Mouse (Mus musculus): ENCODE measurements around the gene Gm11444. TPM values are rescaled to one million over a fixed set of nuclear protein-coding genes. Genes with fewer than 3 reads are reported as not detected.

The Gm11444 gene
- polyA plus RNA-seq, 1 experiment from 2014 or later, result not detected

DNA sequence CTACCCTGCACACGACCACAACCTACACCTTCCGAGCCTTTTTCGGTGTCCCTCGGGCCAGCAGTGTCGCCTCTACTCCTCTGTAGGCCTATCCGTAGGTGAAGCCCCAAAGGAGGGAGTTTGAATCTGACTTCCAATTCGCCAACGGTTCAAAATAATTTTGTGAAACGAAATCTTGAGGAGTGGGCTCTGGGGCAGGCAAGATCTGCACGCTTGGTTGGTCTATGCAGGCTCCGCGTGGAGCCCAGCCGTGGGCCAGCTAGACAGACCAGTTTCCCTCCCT, 40.4 kb upstream of the Gm11444 start:
- Histone ChIP-seq H3K36me3 (ENCODE audit: control insufficient read depth, insufficient read depth, low read length) (no peaks in the 10 kb centered on the region), H3K27ac (ENCODE audit: low read depth, low read length) (no peak overlapping the region), H3K9ac (ENCODE audit: low read length) (no peak overlapping the region), H3K27me3 (ENCODE audit: control insufficient read depth, insufficient read depth, low read length) (peaks cover 87% of the 10 kb centered on the region), H3K4me3 (ENCODE audit: low read depth, low read length) (no peak overlapping the region), H3K4me1 (replicated peaks; ENCODE audit: control insufficient read depth, insufficient read depth, low read length) (peaks cover 17% of the 10 kb centered on the region), H3K4me2 (ENCODE audit: low read depth, low read length, severe bottlenecking) (no peak overlapping the region), H3K9me3 (ENCODE audit: control insufficient read depth, low read length) (no peaks in the 10 kb centered on the region)
- DNase-seq (ENCODE audit: low spot score) (no peak), ATAC-seq (replicated peaks; ENCODE audit: low FRiP score) (no peak)
- WGBS, result 2% methylated on average over 13 of the region's 13 CpGs

- no peak overlapping the region for H3K4me2 ChIP-seq (ENCODE audit: low read depth, low read length, severe bottlenecking)
Observed at GRCm38 (mm10) chr11:85889730-85890562, 39.8 kb upstream of the Gm11444 start.

DNA sequence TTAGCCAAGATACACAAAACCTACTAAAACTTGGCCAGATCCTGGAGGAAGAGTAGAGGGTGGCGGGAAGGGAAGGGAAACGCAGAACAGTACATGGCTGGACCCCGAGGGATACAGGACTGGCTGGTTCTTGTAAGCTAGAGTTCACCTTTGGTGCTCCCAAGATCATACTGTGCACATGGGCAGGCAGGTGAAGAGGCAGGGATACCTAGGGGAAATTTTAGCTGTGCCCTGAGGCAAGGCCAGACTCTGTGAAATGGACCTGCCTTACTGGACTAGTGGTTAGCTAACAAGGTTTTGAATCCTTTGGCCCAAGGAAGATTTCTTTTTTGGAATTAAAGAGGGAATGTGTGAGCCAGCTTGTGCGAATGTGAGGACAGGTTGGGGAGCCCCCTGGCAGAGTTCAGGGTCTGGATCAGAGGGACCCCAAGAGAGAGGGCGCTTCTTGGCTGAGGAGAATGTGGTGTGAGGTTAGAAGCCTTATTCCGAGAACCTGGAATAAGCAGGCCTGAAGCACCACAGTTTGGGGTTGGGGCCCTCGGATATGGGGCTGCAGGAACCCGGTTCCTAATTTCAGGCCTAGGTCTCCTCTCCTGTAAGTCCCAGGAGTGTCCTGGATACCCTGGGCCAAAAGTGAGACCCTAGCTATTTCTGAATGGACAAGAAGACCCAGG, 39.1 kb upstream of the Gm11444 start:
- Histone ChIP-seq H3K9ac (ENCODE audit: low read length) (no peak overlapping the region), H3K36me3 (ENCODE audit: control insufficient read depth, insufficient read depth, low read length) (no peaks in the 10 kb centered on the region), H3K27ac (ENCODE audit: low read depth, low read length) (no peak overlapping the region), H3K27me3 (ENCODE audit: control insufficient read depth, insufficient read depth, low read length) (peaks cover 86% of the 10 kb centered on the region), H3K4me3 (ENCODE audit: low read depth, low read length) (no peak overlapping the region), H3K9me3 (ENCODE audit: control insufficient read depth, low read length) (no peaks in the 10 kb centered on the region), H3K4me2 (ENCODE audit: low read depth, low read length, severe bottlenecking) (no peak overlapping the region), H3K4me1 (replicated peaks; ENCODE audit: control insufficient read depth, insufficient read depth, low read length) (peaks cover 13% of the 10 kb centered on the region)
- WGBS, result 10% methylated on average over 8 of the region's 8 CpGs
- DNase-seq (ENCODE audit: low spot score), result no peak
- ATAC-seq (replicated peaks; ENCODE audit: low FRiP score), result no peak

More at GRCm38 (mm10) chr11:85889730-85890562, 39.8 kb upstream of the Gm11444 start:
- ATAC-seq (replicated peaks; ENCODE audit: low FRiP score), result no peak
- Histone ChIP-seq H3K36me3 (ENCODE audit: control insufficient read depth, insufficient read depth, low read length) (no peaks in the 10 kb centered on the region), H3K9me3 (ENCODE audit: control insufficient read depth, low read length) (no peaks in the 10 kb centered on the region), H3K9ac (ENCODE audit: low read length) (no peak overlapping the region), H3K4me3 (ENCODE audit: low read depth, low read length) (no peak overlapping the region), H3K27ac (ENCODE audit: low read depth, low read length) (no peak overlapping the region), H3K27me3 (ENCODE audit: control insufficient read depth, insufficient read depth, low read length) (peaks cover 87% of the 10 kb centered on the region), H3K4me1 (replicated peaks; ENCODE audit: control insufficient read depth, insufficient read depth, low read length) (peaks cover 15% of the 10 kb centered on the region)
- no peak for DNase-seq (ENCODE audit: low spot score)
- WGBS, result under 1% methylated on average over 47 of the region's 47 CpGs

DNA sequence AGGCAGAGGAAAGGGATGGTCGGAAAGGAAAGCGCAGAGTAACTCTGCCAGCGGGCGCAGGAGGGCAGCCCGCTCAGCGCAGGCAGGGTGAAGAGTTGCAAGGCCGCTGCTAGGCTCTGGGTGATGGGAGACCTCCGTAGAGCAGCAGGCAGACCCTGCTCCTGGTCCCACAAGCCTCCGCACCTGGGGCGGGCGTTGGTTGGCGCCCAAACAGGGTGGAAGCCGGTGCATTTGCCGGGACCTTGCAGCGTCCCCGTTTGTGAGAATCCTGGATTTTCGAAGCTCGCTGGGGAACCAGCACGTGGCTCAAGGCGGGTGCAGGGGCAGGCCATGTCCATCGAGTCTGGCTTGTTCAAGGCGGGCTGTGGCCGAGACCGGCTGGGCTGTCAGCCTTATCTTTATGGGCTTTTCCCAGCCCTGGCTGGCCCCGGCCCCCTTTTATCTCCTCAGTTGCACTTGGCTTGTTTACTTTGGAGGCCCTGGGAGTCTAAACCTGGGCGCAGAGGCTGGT, 38.4 kb upstream of the Gm11444 start:
- no peak for ATAC-seq (replicated peaks; ENCODE audit: low FRiP score)
- Histone ChIP-seq H3K4me3 (ENCODE audit: low read depth, low read length) (no peak overlapping the region), H3K4me2 (ENCODE audit: low read depth, low read length, severe bottlenecking) (no peak overlapping the region), H3K27ac (ENCODE audit: low read depth, low read length) (no peak overlapping the region), H3K4me1 (replicated peaks; ENCODE audit: control insufficient read depth, insufficient read depth, low read length) (peaks cover 13% of the 10 kb centered on the region), H3K9me3 (ENCODE audit: control insufficient read depth, low read length) (no peaks in the 10 kb centered on the region), H3K27me3 (ENCODE audit: control insufficient read depth, insufficient read depth, low read length) (peaks cover 80% of the 10 kb centered on the region), H3K9ac (ENCODE audit: low read length) (no peak overlapping the region), H3K36me3 (ENCODE audit: control insufficient read depth, insufficient read depth, low read length) (no peaks in the 10 kb centered on the region)
- 3% methylated on average over 26 of the region's 26 CpGs for WGBS
- peak; percentile 66 for DNase-seq (ENCODE audit: low spot score)

DNA sequence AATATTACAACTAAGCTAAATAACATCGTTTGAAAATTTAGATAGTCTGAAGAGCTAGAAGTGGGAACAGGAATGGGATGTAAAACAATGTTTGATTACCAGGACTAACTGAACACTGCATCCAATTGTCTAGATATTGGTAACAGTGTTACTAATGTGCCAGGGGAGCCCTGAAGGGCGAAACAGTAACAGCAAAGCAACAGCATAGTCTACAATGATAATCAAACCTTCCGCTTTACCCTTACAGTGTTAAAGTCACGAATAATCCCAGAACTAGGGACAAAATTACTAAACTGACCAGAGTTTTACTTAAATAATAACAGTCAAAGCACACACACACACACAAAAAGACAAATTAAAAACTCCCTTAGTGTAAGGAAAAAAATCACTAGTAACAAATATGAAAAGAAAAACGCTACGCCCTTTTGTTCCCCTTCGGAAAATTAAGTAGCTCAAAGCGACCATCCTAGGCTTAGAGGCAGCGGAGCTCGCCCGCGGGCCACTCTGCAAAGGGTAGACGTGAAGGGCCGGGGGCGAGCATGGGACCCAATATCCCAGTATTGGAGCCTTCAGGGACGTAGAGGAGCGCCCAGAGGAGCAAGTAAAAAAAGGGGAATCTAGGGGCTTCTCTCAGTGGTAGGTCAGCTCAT, 37.8 kb upstream of the Gm11444 start:
- WGBS, result 1% methylated on average over 17 of the region's 17 CpGs
- ATAC-seq (replicated peaks; ENCODE audit: low FRiP score), result no peak
- no peak overlapping the region for H3K9ac ChIP-seq (ENCODE audit: low read length)
- H3K4me2 ChIP-seq (ENCODE audit: low read depth, low read length, severe bottlenecking), result no peak overlapping the region
- DNase-seq (ENCODE audit: low spot score), result no peak
- H3K4me3 ChIP-seq (ENCODE audit: low read depth, low read length), result no peak overlapping the region
- no peak overlapping the region for H3K27ac ChIP-seq (ENCODE audit: low read depth, low read length)
- H3K27me3 ChIP-seq (ENCODE audit: control insufficient read depth, insufficient read depth, low read length), result peaks cover 75% of the 10 kb centered on the region
- peaks cover 13% of the 10 kb centered on the region for H3K4me1 ChIP-seq (replicated peaks; ENCODE audit: control insufficient read depth, insufficient read depth, low read length)
- no peaks in the 10 kb centered on the region for H3K36me3 ChIP-seq (ENCODE audit: control insufficient read depth, insufficient read depth, low read length)
- no peaks in the 10 kb centered on the region for H3K9me3 ChIP-seq (ENCODE audit: control insufficient read depth, low read length)

- Histone ChIP-seq H3K27ac (ENCODE audit: low read depth, low read length) (no peak overlapping the region), H3K36me3 (ENCODE audit: control insufficient read depth, insufficient read depth, low read length) (no peaks in the 10 kb centered on the region), H3K27me3 (ENCODE audit: control insufficient read depth, insufficient read depth, low read length) (peaks cover 68% of the 10 kb centered on the region), H3K4me2 (ENCODE audit: low read depth, low read length, severe bottlenecking) (no peak overlapping the region), H3K4me1 (replicated peaks; ENCODE audit: control insufficient read depth, insufficient read depth, low read length) (peaks cover 13% of the 10 kb centered on the region), H3K9ac (ENCODE audit: low read length) (no peak overlapping the region), H3K4me3 (ENCODE audit: low read depth, low read length) (no peak overlapping the region), H3K9me3 (ENCODE audit: control insufficient read depth, low read length) (no peaks in the 10 kb centered on the region)
- DNase-seq (ENCODE audit: low spot score) (no peak), ATAC-seq (replicated peaks; ENCODE audit: low FRiP score) (no peak)
- 19% methylated on average over 6 of the region's 6 CpGs for WGBS
Observed at GRCm38 (mm10) chr11:85887273-85887672, 37.1 kb upstream of the Gm11444 start.

- DNase-seq (ENCODE audit: low spot score) (no peak), ATAC-seq (replicated peaks; ENCODE audit: low FRiP score) (no peak)
- Histone ChIP-seq H3K4me2 (ENCODE audit: low read depth, low read length, severe bottlenecking) (no peak overlapping the region), H3K9ac (ENCODE audit: low read length) (no peak overlapping the region), H3K27me3 (ENCODE audit: control insufficient read depth, insufficient read depth, low read length) (peaks cover 59% of the 10 kb centered on the region), H3K9me3 (ENCODE audit: control insufficient read depth, low read length) (no peaks in the 10 kb centered on the region), H3K4me3 (ENCODE audit: low read depth, low read length) (no peak overlapping the region), H3K4me1 (replicated peaks; ENCODE audit: control insufficient read depth, insufficient read depth, low read length) (peaks cover 13% of the 10 kb centered on the region), H3K36me3 (ENCODE audit: control insufficient read depth, insufficient read depth, low read length) (no peaks in the 10 kb centered on the region), H3K27ac (ENCODE audit: low read depth, low read length) (no peak overlapping the region)
- WGBS, result 1% methylated on average over 22 of the region's 22 CpGs
Observed at GRCm38 (mm10) chr11:85886429-85886785, 36.3 kb upstream of the Gm11444 start.

- peak; percentile 63 for DNase-seq (ENCODE audit: low spot score)
- Histone ChIP-seq H3K27me3 (ENCODE audit: control insufficient read depth, insufficient read depth, low read length) (peaks cover 54% of the 10 kb centered on the region), H3K9me3 (ENCODE audit: control insufficient read depth, low read length) (no peaks in the 10 kb centered on the region), H3K27ac (ENCODE audit: low read depth, low read length) (no peak within 1 kb of the TSS), H3K4me1 (replicated peaks; ENCODE audit: control insufficient read depth, insufficient read depth, low read length) (peaks cover 12% of the 10 kb centered on the region), H3K36me3 (ENCODE audit: control insufficient read depth, insufficient read depth, low read length) (no peaks in the 10 kb centered on the region), H3K4me2 (ENCODE audit: low read depth, low read length, severe bottlenecking) (no peak within 1 kb of the TSS), H3K4me3 (ENCODE audit: low read depth, low read length) (no peak within 1 kb of the TSS), H3K9ac (ENCODE audit: low read length) (no peak within 1 kb of the TSS)
- WGBS, result 6% methylated on average over 27 of the region's 28 CpGs
- no peak for ATAC-seq (replicated peaks; ENCODE audit: low FRiP score)
Observed at GRCm38 (mm10) chr11:85885665-85886428, 35.7 kb upstream of the Gm11444 start, which contains the start of gene Tbx4. TSS of gene Tbx4 (plus strand) at chr11:85886422.
